Mouse (Mus musculus): ENCODE data around the gene H2-M10.3.
"Not testable (repeated sequence)": the region's sequence is repeated elsewhere in the genome, so short reads cannot be mapped to it uniquely, and the experiment has no call there.

H2-M10.3 gene

DNA sequence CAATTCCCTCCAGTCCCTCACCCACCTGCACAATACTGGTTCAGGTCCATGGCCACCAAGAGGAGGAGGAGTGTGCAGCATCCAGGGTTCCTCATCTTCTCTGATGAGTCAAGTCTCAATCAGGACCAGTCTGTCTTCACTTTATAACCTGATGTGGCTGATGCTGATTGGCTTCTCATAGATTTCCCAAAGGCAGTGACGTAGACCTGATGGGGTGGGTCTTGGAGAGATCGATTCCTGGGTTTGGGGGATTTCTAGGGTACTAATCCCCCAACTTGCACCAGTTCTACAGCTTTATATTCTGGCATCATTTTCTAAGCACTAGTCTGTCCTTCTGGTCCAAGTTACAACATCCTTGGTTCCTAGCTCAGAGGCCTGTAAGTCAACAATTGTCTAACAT is at the start of gene H2-M10.3:
H2-M10.3 (minus strand) TSS at position 101 of the 400 bp plus-strand sequence.
- DNase-seq: not testable (repeated sequence)

GRCm38 (mm10) chr17:36417416-36417815 is 49.2 kb upstream of the H2-M10.3 start:
- no peak for DNase-seq

DNA sequence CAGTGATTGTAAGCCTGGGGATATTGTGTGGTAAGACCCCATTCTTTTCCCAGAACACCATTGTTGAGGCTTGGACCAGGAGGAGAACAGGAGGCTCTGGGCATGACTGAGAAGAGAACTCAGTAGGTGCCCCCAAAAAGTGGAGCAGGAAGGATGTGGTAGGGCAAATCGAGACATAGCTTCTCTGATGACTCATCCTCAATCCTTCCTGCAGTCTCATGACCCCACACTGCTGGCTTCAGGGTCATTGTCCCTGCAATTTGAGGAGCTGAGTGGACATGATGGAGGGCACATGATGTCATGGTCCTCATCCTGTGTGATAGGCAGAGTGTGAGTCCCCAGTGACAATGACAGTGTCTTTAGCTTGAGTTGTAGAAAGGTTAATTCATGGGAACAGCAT is 47.2 kb upstream of the H2-M10.3 start:
- DNase-seq: no peak

DNA sequence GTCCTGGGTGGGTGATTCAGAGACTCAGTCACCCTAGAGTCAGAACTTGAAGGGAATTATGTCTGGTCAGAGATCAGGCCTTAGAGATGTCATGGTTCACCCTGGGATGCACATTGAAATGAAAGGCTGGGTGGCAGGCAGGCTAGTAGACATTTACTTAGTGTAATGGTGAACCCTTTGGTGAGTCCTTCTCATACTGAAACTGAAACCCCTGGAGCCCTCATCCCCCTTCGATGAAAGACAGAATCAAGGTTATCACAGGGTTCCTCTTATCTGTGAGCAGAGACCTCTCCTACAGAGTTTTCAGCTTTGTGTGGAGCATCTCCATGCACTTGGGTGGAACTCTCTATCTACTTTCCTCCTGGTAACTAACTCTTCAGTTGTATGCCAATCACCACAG is 46.1 kb upstream of the H2-M10.3 start:
- DNase-seq: no peak

GRCm38 (mm10) chr17:36389907-36390306 is 21.7 kb upstream of the H2-M10.3 start:
- no peak for DNase-seq

- DNase-seq: not testable (repeated sequence)
These were observed 5.8 kb downstream of the H2-M10.3 start for GRCm38 (mm10) chr17:36362404-36362803.

DNA sequence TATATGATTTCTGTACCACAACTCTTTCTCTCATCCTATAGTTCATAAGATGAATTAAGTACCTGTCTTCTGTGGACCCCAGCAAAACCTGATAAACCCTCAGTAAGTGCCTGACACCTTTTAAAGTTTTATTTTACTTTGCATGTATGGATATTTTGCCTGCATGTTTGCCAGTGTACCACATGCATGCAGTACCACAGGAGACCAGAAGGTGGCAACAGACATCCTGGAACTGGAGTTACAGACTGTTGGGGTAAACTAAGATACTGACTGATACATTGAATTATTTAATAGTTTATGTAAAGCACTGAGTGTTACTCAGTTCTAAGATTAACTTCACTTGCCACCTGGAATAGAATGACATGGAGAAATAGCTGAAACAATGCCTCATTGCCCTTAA is 10.7 kb downstream of the H2-M10.3 start:
- DNase-seq: peak; percentile 53

- no peak for DNase-seq
These were observed 12.5 kb downstream of the H2-M10.3 start for GRCm38 (mm10) chr17:36355763-36356162.

DNA sequence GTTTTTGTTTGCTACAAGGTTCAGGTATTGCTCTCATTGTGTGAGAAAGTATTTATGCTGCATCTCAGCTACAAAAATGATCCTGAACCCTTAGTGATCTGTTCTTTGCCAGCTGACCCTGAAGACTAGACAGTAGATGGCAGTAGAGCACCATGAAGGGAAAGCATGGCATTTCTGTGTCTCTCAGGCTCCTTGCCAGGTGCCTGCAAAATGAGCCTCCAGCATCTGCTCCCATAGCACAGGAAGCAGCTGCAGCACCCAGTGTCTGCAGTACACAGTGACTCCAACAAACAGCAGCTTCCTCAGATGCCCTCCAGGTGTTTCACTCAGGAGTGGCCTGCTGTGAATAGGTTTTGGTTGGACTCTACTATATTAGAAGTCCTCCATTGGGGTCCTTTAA is 12.9 kb downstream of the H2-M10.3 start:
- peak; percentile 74 for DNase-seq

- no peak for DNase-seq
These were observed 42.2 kb downstream of the H2-M10.3 start, which contains the start of gene H2-M10.1 for GRCm38 (mm10) chr17:36326055-36326454. Gene H2-M10.1, minus strand, starts transcription at chr17:36326155.

DNA sequence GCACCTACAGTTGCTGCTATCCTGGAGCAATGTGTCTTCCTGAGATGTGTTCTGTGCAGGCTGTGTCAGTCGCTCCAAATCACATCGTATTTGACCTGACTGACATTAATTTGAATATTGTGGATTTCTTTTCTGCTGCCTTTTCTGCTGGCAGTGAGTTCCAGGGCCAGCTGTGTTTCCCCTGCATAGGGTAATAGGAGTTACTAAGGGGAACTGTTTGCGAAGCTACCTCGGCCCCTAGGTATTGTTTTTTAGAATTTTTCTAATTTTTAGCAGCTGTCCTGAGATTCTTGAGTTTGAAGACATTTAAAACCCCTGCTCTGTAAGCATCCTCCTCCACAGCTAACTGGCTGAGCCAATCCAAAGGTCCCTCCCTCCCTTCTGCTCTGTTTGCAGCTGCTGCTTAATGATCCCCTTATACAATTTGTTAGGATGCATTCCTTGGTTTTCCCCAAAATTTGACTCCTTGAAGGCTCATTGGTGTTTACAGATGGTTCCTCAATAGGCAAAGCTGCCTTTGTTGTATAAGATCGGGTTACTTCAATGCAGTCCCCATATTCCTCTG is 52.4 kb downstream of the H2-M10.3 start:
- no peak for DNase-seq

GRCm38 (mm10) chr17:36315041-36315688 is 53.1 kb downstream of the H2-M10.3 start:
- peak; percentile 46 for DNase-seq

Data from kidney, adult 9 months (tissue).